ENCODE assay signal across 9 mouse cellular contexts in genomic region chr6:67228459-67229107, GRCm38 (mm10). TPM values are rescaled to one million over a fixed set of nuclear protein-coding genes. Genes with fewer than 3 reads are reported as not detected.
DNase-seq lines count a peak whose midpoint lies in the region; ATAC-seq lines count a peak whose summit lies in the region.
"Had no signal": no experiment of that assay in that cellular context is flagged by ENCODE, and none has a peak within 500 bp of the region (broad histone marks: within the 10 kb centered on the region; RNA-seq: fewer than 3 reads in every experiment).

No protein-coding gene starts in this region.

- H3K27me3 ChIP-seq in intestine, embryonic 15.5 days (replicated peaks), result no peaks in the 10 kb centered on the region
- no peaks in the 10 kb centered on the region for H3K27me3 ChIP-seq in stomach, embryonic 14.5 days (ENCODE audit: control insufficient read depth, insufficient read depth, low read length)

- peak overlapping the region; percentile 19; the same call in 1 of the 2 replicates for H3K4me3 ChIP-seq in intestine, embryonic 15.5 days (replicated peaks)
- H3K4me3 ChIP-seq in stomach, embryonic 14.5 days (ENCODE audit: low read depth, low read length), result peak overlapping the region; percentile 14; the same call in 1 of the 2 replicates
- H3K4me3 ChIP-seq: erythroblast, embryonic 14.5 days had no signal

- intact Hi-C loops in gastrocnemius, postnatal 14 days (cut with DNase I; ENCODE audit: low total_unique reads), result no loop called here

- peak overlapping the region; percentile 64 for H3K4me2 ChIP-seq in intestine, embryonic 15.5 days (replicated peaks)
- H3K4me2 ChIP-seq in stomach, embryonic 14.5 days (replicated peaks; ENCODE audit: low read depth, low read length), result peak overlapping the region; percentile 44

- WGBS in intestine, embryonic 15.5 days, result 11% methylated on average over 18 of the region's 18 CpGs
- WGBS in stomach, embryonic 14.5 days, result 8% methylated on average over 18 of the region's 18 CpGs

- H3K9ac ChIP-seq in intestine, embryonic 15.5 days, result peak overlapping the region; percentile 20; the same call in 1 of the 2 replicates
- H3K9ac ChIP-seq in stomach, embryonic 14.5 days (replicated peaks; ENCODE audit: low read depth, low read length), result no peak overlapping the region

- 0 out of 2 replicates have a peak, but pooled peaks have one; percentile 52 for ATAC-seq in intestine, embryonic 15.5 days
- ATAC-seq in stomach, embryonic 14.5 days (ENCODE audit: insufficient number of reproducible peaks, insufficient read depth, low FRiP score, low read depth), result 0 out of 2 replicates have a peak, but pooled peaks have one; percentile 10
- no peak for ATAC-seq in erythroid progenitor cell, adult 5-6 weeks (replicated peaks; ENCODE audit: low FRiP score, poor library complexity, severe bottlenecking)

- H3K27ac ChIP-seq in intestine, embryonic 15.5 days, result no peak overlapping the region
- H3K27ac ChIP-seq in stomach, embryonic 14.5 days (ENCODE audit: low read length), result no peak overlapping the region

- peak; percentile 14 for DNase-seq in adrenal gland, postnatal 14 days
- DNase-seq in adrenal gland, adult 18-20 months (ENCODE audit: low spot score in 2 of 2), result no peak
- DNase-seq in cerebellum, postnatal 14 days, result peak; percentile 75
- peak; percentile 24 for DNase-seq in gastrocnemius, postnatal 14 days
- peak; percentile 7 for DNase-seq in lung, postnatal 14 days

- no peaks in the 10 kb centered on the region for H3K9me3 ChIP-seq in intestine, embryonic 15.5 days
- H3K9me3 ChIP-seq in stomach, embryonic 14.5 days (ENCODE audit: control insufficient read depth, low read depth, low read length), result no peaks in the 10 kb centered on the region

- H3K36me3 ChIP-seq in intestine, embryonic 15.5 days, result no peaks in the 10 kb centered on the region
- no peaks in the 10 kb centered on the region for H3K36me3 ChIP-seq in stomach, embryonic 14.5 days (ENCODE audit: control insufficient read depth, insufficient read depth, low read length)

- no peaks in the 10 kb centered on the region; the same call in 1 of the 2 replicates for H3K4me1 ChIP-seq in intestine, embryonic 15.5 days (replicated peaks)
- H3K4me1 ChIP-seq in stomach, embryonic 14.5 days (ENCODE audit: control insufficient read depth, insufficient read depth, low read length), result 0 out of 2 replicates have a peak, but pooled peaks cover 6% of the 10 kb centered on the region

RNA-seq across cellular contexts. Expression of gene Serbp1, which starts 9.4 kb away (rescaled TPM):
- total RNA-seq in adrenal gland, postnatal 14 days (2021), result 434 and 450 TPM in 2 replicates
- total RNA-seq in adrenal gland, adult 18-20 months (2021), result 100 to 1,000 TPM; 263 to 321 TPM
- 100 to 1,000 TPM; 304 to 369 TPM for total RNA-seq in gastrocnemius, postnatal 14 days (2021)
- 392 and 427 TPM in 2 replicates for polyA plus RNA-seq in intestine, embryonic 15.5 days (2015; fragmentation: Nextera tagmentation; extraction: Ambion mirVana)
- 414 and 457 TPM in 2 replicates for polyA plus RNA-seq in stomach, embryonic 14.5 days (2014; fragmentation: Nextera tagmentation; extraction: Ambion mirVana)
- 456 and 459 TPM in 2 replicates for total RNA-seq in erythroid progenitor cell, adult 5-6 weeks (2015; ENCODE audit: low replicate concordance)
- 627 and 659 TPM in 2 replicates for total RNA-seq in erythroid progenitor cell, adult 5-6 weeks (2017; ENCODE audit: low replicate concordance)

Comparison
In these comparisons a context has a peak if more than half of its experiments do, and no peak if none do; other contexts are left out.
1. DNase-seq: peak in adrenal gland, postnatal 14 days (single experiment), cerebellum, postnatal 14 days (2 of 2), gastrocnemius, postnatal 14 days (single experiment) and lung, postnatal 14 days (single experiment); none in adrenal gland, adult 18-20 months (0 of 2).